Mouse (Mus musculus) spleen, postnatal 4 days (tissue): ENCODE measurements around the gene Pcnx.
A peak's percentile ranks its signal among the peaks of the same experiment; 100 is the strongest.

Source experiments
- DNase-seq, 2 experiments: peaks; one replicate each; pipeline ENCODE4 v3.0.0; 2022; ENCODE audit warnings: low spot score in 2 of 2

Pcnx gene

DNA sequence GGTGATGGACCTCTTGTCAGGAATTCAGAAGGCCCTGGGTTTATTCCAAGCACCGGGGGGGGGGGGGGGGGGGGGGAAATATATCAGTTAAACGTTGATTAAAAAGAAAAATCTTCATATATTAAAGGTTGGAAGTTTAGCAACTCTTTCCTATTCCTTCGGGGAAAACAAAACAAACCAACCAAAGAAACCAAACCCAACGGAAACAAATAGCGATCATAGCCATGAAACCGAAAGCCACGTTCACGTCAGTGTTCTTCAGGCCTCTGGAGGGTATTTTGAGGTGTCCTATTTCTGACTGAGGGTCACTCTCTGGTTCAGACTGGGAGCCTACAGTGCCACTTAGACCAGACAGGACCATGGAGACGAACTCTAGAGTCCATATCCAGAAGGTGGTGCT, 6.3 kb upstream of the Pcnx start:
- DNase-seq: no peak

DNA sequence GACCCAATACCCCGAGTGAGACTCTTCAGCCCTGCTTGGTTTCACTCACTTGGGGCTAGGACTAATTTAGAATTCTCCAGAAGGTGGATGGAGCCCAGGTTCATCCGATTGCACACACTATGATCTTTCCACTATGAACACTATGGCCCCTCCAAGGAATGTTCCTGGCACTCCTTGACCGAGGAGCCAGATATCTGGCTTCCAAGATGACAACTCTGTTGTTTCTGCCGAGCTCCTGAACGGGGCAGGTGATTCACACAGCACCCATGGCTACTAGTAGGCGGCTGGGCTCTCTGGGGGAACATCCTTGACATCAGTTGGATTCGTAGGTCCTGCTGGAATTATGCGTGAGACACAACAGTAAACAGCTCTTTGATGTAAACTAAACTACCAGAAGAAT, 4.8 kb upstream of the Pcnx start:
- no peak for DNase-seq

DNA sequence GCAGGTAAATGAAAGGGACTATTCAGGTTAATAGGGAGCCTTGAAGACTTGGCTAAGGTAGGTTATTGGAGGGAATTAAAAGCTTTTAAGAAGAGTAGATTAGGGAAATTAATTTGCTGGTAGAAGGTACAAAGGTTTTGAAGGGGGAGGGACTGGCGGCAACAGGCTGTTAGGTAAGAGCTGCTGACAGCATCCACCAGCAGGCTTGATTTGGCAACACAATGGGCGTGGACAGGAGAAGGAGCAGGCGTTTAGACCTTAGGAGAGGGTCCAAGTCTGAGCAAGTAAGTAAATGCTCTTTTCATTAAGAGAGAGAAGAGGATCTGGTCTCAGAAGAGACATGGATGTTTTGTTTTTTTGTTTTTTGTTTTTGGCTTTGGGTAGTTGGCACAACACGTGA, 3.1 kb upstream of the Pcnx start:
- no peak for DNase-seq

DNA sequence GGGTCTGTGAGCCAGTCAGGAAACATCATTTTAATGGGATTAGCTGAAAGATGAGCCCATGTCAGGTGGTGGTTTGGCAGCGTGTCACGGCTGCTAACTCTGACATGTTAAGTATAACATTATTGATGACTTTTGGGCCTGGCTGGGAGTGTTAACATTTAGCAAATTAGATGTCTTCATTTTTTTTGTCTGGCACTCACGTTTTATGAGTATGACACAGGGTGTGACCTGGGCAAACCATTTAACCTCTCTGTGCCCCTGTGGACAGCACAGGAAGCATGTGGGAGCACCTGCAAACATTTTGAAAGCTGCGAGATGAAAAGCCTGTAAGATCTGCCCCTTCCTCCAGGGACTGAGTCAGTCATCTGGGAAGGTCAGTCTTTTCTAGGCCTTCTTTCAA, 2.6 kb upstream of the Pcnx start:
- no peak for DNase-seq

DNA sequence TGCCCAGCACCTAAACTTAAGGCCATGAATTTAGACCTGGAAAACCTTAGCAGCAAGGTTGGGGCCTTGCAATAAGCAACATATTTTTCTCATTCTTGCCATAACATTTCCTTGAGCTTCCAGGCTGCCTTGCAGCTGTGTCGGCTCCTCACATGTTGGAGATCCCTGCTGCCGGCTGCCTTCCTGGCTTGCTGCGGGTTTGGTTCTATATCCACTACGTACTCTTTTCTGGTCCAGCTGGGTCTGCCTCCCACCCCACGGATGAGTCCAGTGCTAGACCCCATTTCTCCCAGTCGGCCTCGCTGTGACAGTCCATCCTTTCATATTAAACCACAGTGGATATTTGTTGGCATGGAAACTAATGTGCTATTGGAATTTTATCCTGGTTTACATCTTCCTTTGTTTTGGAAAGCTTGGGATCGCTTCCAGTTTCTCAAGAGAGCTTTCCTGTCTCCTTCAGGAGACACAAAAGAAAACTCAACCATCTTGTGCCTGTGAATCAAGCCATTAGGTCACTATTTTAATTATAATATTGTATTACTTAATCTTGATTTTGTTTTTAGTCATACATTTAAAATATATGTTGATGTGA, 1.7 kb upstream of the Pcnx start:
- DNase-seq: no peak

DNA sequence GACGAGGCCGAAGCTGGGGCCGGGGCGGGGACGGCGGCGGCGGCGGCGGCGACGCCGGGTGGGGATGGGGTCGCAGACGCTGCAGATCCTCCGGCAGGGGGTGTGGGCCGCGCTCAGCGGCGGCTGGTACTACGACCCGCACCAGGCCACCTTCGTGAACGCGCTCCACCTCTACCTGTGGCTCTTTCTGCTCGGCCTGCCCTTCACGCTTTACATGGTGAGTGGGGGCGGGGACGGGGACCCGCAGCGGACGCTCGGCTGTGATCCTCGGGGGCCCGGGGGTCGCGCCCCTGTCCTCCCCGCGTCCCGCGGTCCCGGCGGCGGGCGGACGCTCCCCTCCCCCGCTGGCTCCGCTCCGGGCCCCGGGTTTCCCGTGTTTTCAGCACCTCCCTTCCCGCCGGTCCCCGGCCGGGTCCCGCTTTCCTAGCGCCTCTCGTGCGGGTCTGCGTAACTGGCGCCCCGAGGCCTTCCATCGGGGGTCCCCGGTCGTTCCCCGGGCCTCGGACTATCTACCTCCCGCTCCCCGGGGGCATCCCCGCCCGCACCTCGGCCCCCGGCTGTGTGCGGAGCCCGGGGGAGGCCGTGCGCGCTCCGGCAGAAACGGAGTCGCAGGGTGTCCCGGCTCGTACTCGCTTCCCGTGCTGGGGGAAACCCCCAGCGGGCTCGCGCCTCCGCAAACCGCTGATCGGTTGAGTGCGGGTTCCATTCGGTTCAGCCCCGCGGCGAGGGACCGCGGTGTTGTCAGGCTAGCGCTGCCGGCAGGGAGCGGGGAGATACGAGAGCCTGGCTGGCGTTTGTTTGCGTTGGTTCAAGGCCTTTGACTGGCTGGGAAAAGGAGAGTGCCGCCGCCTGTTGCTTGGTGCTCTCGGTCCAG, 722 bp downstream of the Pcnx start:
- DNase-seq: peak; percentile 50 to 83

DNA sequence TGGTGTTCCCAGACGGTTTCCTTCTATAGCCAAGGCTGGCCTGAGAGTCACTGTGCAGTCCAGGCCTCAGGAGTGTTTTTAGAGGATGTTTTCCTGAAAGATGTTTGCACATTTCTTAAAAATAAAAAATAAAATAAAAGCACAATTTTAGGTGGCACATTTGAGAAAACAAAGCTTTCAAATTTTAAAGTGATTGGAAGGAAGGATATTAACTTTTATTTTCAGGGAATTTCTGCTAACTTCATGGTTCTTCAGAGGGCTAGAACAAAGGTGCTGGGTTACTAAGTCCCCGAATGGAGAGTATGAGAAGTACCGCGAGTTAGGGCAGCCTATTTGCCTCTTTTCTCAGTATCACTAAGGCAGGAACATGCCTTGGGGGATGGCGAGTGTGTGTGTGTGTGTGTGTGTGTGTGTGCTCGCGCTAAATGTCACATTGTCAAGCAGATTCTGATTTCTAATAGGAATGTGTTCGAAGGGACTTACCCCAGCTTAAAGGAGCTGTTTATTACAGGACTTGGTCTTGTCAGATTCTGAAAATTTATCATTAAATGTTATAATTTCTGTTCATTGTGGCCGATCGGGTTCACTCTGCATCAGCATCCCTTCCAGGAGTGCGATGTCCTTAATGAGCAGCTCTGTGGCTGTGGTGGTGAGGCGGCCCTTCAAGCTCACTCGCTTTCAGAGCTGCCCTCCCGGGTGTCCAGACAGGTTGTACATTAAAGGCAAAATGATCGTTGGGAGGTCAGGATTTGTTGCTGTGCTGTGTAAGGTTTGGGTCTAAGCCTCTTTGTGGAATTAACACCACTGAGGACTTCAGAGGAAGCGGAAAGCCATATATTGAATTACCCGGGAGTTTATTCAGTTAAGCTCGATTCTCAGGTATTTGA, 1.6 kb downstream of the Pcnx start:
- DNase-seq: no peak

DNA sequence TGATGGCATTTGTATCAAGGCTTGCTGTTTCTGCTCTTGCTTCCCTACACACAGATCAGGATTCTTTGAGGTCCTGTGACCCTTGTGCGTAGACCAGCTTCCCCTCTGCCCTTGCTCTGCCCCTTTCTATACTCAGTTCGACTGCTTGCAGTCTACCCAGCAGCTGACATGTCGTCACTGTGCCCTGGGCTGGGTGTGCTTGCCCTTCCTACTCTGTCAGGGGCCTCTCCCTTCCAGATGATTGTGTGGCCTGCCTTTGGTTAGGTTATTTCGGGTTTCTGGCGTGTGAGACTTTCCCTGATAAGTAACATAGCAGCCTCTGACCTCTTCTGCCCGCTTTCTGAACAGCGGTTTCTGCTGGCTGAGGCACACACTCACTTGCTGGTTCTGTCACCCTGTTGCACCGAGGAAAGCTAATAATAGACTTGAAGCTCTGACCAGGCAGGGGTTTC, 2.6 kb downstream of the Pcnx start:
- DNase-seq: peak in 1 of 2 experiments; percentile 20

DNA sequence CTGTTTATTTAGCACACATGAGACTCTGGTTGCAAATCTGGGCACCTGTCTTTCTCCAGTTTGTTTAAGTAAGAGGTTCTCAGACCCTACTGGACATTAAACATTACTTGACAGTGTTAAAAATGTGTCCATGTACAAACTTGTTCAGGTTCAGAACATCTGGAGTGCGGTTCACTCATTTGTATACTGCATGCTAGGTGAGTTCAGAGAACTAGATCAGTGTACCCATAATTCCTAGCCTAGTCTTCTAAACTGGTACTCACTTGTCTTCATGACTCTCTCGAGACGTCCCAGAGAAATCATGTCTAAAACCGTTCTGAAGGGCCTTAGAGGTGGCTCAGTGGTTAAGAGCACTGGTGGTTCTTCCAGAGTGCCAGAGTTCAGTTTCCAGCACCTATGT, 4.1 kb downstream of the Pcnx start:
- no peak for DNase-seq

DNA sequence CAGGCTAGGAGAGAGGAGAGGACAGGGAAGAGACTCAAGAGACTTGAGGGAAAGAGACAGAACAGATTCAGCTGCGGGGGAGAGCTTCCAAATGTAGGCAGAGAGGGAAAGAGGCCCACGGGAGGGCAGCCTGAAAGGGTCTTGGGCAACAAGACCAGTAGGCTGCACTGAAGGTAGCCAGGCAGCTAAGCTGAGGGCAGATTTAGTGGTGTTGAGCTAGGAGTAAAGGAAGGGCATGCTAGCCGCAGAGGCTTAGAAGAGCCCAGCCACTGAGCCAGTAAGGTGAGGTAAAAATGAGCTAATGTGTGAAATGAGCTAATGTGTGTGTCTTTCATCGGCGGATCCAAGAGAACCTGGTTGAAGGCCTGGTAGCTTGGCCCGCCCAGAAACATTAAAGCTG, 5.4 kb downstream of the Pcnx start:
- DNase-seq: no peak

DNA sequence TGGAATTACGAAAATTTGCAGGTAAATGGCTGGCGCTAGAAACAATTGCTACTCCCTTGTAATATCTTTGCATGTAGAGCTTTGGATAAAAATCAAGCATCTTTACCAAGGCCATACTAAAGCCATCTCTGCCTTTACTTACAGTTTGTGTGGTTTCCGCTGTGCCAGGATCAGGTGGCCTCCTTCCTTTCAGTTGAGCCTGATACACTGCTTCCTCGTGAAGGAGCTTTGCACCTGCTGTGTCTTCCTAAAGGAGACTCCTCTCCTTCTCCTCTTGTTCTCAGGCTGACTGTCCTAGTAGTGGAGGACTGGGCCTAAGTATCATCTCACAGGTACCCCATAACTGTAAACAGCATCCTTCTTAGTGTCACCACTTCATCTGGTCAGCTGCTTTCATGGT, 7.5 kb downstream of the Pcnx start:
- no peak for DNase-seq

DNA sequence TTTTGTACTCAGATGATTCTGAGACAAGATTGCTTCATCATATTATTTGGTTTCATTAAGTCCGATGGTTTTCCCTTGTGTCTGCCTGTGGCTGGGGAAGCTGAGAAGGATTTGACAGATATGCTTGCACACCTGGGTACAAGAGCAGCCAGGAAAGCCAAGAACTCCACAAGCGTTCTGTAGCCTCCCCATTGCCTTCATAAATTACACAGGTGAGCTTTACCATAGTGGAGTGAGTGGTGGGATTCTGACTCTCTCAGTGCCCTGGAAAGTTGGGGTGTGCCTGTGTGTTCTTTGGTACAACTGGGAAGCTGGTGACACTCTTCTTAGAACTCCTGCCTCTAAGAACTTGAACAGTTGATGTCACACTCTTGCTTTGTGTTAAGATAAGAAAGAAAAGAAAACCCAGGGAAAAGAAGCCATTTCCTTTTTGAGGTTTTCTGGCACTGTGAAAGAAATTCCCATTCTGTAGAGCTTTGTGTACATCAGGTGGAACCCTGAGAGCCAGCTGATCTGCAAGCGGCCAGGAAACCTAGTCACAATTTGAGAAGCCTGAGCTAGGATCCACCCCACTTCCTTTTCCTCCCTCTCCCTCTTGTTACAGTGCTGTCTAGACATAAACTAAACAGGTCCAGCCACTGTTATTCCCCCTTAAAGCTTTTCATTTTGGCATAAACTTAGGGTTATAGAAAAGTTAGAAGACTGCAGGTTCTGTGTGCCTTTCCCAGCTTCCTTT, 9.6 kb downstream of the Pcnx start:
- DNase-seq: no peak

DNA sequence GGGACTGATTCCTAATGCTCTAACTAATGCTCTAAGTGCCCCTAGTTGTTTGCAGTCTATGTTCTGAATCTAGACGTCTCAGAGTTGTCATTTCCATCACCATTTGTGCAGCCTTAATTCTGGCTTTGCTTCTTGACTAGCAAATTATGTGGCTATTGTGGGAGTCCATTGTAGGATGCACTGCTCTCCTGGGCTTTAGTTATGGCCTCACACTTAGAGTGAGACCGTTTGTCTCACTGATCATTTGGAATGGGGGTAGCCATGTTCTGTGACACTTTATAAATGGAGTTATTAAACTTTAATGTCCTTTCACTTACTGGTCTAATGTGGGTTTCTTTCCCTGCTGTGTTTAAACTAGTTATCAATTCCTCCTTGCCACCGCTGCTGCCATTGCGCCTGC, 13.5 kb downstream of the Pcnx start:
- no peak for DNase-seq

DNA sequence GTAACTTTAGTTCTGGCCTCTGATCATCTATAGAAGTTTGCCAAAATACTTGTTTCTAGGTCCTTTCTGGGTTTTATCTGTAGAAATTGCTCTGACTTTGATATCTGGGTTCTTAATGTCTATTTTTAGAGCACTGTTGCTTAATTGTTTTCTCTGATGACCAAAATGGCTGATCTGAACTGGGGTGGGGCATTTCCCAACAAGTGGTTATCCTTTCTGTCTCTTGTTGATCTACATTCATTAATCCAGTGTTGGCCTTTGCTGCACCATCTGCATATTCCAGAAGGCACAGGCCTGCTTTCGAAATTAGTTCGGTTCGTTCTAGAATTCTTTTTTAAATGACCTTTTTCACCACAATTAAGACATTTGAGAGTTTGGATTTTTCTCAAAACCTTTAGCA, 20.3 kb downstream of the Pcnx start:
- DNase-seq: no peak

DNA sequence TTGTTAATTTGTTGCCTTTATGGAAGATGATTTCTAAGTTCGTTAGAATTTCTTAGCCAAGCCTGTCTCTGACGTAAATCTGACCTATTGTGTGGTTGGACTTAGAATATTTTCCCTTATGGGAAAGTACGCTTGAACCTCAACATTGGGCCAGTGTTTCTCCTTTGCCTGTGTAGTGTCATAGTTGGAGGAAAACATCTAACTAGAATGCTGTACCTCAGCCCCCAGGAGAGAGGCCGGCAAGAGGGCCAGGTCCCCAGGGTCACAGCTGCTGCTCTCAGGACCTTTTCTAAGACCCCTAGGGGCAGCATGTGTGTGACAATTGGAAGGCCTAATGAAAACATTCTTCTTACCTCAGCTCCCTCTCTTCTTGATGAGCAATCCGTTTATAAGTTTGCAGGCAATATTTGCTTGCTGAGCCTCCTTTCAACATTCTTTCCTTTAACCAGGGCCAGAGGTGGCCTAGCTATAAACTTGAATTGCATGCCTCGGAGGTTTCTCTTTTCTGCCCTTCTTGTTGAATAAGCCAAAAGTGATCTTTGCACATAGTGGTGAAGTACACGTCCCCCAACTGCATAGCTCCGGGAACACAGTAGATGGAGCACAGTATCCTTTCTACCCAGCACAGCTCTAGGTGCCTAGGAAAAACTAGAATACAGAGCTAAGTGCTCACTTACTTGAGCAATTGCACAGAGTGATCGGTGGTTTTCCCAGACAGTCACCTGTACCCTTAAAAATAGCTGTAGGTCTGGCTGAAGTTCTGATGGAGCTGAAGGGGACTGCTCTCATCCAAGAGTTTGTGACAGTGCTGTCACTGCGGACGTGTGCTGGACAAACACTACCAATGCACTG, 23.7 kb downstream of the Pcnx start:
- DNase-seq: no peak

DNA sequence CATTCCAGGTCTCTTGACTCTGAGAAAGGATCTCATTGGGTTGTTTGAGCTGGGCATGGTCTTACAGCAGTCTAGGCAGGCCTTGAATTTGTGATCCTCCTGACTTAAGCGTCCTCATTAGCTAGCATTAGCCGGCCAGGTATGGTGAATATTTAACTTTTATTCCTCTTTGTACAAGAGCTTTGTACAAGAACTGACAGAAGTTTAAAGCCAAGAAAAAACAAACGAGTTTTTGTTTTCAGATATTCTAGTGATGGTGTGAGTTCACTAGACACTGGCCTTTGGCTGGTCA, 24.2 kb downstream of the Pcnx start:
- no peak for DNase-seq

DNA sequence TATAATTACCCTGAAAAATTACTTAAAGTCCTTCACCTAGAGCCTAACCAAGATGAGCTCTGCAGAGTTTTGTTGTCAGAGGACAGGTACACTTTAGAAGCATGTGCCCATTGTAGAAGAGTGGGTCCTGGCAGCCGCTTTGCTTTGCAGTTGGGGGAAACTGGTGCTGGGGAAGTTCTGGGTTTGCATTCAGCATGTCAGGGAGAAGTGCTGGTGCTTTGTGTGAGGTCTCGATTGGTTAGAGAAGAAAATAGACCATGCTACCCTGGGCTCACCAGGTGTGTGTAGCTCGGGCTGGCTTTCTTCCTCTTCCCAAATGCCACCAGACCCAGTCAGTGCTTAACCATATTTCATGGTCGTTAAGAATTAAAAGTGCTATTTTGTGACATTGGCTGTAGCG, 25.2 kb downstream of the Pcnx start:
- no peak for DNase-seq

DNA sequence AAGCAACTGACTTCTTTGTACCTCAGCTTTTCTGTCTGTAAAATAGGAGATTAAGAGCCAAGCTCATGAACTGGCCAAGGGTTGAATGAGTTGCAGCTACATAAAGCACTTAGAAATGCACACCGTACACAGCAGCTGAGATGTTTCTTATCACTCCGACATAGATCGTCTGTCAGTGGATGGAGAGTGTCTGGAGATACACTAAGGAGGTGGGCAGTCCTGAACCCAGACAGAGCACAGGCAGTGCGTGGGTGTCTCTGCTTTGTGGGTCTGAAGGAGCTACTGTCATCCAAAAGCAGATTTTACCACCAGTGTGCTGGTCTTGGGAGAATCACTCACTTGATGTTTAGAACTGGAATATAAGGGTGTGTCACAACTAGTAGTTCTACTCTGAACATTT, 26.2 kb downstream of the Pcnx start:
- DNase-seq: no peak

DNA sequence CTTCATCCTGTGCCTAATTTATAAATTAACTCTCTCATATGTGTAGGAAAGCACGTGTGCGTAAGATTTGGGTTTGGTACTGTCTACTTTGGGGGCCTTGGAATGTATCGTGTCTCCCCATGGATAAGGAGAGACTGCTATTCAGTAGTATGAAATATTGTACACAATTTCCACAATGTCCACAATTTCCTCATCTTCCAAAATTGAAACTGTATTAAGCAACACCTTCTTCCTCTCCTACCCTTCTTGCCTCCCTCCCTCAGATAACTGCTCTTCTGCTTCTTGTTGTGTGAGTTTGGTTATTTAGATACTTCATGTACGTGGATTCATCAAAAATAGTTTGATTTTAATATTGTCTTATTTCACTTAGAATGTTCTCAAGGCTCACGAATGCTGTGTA, 29.1 kb downstream of the Pcnx start:
- no peak for DNase-seq

DNA sequence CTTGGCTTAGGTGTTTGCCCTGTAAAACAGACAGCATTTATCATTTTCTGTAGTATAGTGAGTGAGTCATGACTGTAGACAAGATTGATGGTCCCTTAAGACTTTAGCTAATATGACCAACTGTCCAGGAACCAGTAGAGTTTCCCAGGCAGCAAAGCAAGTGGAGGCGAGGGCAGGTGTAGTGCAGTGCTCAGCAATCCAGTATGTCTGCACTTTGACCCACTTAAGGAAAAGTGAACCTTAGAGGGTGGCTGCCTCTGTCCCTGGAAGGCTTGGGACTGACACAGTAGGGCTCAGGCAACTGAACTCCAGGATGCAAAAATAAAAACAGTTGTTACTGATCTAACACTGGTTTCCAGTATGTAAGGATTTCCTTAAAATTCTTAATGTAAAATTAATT, 32.1 kb downstream of the Pcnx start:
- no peak for DNase-seq

DNA sequence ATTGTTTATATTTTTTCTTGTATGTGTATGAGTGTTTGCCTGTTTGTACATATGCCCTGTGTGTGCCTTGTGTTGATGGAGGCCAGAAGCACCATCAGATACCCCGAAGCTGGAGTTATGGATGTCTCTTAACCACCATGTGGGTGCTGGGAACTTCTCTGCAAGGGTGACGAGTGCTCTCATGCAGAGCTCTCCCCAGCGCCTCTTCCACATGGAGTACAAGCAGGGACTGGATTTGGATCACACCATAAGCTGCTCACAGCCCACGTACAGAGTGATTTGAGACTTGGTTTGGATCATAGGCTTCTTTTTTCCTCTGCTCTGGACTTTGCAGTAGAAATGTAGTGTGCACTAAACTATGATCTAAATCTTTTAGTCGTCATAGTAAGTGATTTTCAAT, 34.5 kb downstream of the Pcnx start:
- DNase-seq: no peak
